Mouse (Mus musculus): ENCODE results near the gene Slc29a2. TPM values are rescaled to one million over a fixed set of nuclear protein-coding genes. Genes with fewer than 3 reads are reported as not detected.
A peak's percentile ranks its signal among the peaks of the same experiment; 100 is the strongest.
"Not testable (repeated sequence)": the region's sequence is repeated elsewhere in the genome, so short reads cannot be mapped to it uniquely, and the experiment has no call there.

Slc29a2 gene
- 1 to 10 TPM; 4.3 to 6.9 TPM for total RNA-seq (2021)
- polyA plus RNA-seq (2012; rRNA removed), result 12.6 and 13.4 TPM in 2 replicates
- long read RNA-seq, transcript Slc29a2-204 (12 exons, 2,619 nt), result major isoform, 5 of 7 reads
- long read RNA-seq, partial matches to known transcripts, result 1 of 7 reads
- long read RNA-seq, other reads (novel, unspliced or antisense), result 1 of 7 reads

DNA sequence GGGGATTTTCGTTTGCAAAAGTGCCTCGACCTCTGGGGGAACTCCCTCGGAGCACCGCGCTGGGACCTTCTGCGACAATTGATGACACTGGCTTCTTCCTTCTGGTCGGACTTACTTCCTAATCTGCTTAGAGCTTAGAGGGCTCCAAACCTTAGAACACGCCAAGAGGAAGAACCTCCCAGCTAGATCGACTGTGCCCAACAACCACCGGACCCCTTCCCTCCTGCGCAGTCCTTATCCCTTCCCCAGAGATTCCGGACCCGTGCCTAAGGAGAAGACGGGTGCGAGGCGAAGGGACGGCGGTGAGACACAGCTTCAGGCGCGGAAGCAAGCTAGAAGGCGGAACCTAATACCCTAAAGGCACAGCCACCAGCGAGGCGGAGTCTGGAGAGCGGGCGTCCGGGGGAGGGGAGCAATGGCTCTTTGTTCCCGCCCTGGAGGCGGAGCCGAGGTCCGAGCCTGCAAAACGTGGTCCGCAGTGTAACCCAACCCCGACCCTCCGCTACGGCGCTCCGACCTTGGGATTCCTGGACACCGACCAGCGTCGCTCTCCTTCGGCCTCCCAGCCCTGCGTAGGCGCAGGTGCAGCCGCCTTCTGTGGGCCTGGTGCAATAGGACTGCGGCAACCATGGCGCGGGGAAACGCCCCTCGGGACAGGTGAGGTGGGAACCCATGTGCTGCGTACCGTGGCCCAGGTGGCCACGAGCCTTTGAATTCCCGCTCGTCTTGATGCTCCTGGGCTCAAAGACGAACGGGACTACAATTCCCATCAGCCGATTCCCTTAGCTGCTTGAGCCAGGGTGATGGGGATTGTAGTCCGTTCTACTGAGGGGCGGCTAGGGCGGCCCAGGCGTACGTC, at the start of gene Slc29a2:
Gene Slc29a2 (plus strand): TSS at position 240 of the 859 bp plus-strand sequence.
- DNase-seq, result peak; percentile 97

DNA sequence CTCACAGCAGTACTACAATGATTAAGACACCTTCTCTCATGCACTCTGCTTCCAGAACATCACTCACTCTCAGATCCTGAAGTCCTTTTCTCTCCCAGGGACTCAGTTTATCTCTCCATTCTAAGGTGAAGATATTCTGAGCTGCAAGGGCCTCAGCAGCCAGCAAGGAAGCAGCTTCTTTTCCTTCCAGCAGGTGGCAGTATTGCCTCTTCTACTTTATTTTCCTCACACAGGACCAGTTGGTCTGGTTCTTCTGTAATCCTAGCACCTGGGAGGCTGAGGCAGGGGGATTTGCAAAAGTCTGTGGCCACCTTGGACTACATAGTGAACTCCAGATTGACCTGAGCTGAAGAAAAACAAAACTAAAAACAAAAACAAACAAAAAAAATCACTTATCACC, 41.9 kb upstream of the Slc29a2 start:
- DNase-seq, result peak; percentile 42

DNA sequence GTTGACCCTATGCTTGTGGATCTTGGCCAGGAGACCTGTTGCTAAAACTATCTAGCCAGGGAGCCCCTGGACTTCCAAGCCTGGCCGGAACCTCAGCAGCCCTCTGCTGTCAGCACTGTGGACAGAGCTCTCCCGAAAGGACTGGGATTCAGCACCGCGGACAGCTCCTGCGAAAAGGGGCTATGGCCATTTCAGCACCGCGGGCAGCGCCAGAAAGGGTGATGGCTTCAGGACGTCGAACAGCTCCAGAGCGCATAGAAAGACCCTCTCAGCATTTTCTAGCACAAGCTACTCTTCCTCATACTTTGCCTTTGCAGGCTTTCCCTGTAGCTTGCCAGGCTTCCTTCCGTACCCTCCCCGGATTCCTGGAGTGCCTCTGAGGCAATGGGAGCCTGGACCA, 34.6 kb upstream of the Slc29a2 start:
- peak; percentile 89 for DNase-seq

DNA sequence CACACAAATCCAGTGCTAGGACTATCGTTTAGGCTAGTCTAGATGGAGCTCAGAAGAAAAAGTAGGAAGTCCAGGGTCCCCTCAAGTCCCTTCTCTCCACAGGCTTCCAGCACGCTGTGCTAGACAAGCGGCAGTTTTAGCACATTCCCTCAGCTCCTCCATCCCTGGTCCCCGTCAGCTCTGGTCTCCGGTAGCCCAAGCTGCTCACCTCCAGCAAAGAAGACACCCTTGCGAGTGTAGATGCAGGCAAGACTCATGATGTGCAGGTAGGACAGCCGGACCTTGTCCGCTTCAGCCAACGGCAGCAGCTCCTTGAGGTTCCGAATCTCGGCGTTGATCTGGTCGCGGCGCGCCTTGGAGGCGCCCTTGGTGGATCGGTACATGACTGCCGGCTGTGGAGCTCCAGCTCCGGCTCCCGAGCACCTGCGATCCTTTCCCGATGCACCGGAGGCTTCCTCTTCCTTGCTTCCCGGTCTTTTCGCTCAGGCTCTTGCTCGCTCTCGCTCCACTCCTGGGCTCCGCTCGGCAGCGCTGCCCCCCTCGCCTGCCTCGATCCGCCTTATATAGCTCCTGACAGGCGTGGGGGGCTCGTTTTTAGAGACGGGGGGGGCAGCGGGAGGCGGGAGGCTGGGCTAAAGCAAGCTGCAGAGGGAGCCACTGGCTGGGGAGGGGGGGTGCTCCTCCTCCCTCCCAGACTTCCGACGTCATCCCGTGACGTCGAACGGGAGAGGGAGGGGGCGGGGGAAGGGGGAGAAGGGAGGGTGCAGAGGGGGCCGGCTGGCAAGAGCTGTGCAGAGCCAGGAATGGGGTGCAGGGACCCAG, 34.0 kb upstream of the Slc29a2 start:
- no peak for DNase-seq

DNA sequence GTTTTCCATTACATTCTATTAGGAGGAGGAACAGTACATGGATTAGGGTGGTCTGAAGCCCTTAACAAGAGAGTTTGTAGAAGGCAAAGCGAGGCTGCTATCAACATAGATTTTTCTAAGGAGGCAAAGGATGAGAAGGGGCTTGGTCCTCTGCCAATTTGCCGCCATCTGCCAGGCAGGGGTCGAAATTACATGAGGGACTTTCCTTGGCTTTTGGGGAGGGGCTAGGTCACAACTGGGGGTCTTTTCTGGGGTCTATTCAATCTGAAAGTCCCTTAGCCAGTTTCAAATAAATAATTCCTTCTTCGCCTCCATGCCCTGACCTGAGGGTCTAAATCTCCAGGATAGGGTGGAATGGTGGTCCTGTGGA, 33.4 kb upstream of the Slc29a2 start, which contains the start of gene Npas4:
Gene Npas4 (minus strand): TSS at position 61 of the 370 bp plus-strand sequence.
- DNase-seq, result no peak

DNA sequence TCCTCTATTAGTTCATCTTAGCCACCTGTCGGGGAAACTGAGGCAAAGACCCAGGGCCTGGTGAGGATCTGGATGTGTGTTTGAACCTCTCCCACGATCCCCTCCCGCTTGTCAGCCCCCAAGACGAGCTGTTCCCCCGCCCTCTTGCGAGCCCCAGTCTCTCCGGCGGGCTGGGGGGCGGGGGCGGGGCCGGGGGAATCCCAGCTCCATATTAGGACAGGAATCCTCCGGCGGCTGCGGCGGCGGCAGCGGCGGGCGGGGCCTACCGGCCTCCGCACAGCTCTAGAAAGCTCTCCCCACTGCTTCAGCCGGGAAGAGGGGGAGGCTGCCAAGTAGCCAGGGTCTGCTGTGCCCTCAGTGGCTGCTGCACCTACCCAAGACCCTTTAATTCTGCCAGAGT, 32.9 kb upstream of the Slc29a2 start:
- no peak for DNase-seq

DNA sequence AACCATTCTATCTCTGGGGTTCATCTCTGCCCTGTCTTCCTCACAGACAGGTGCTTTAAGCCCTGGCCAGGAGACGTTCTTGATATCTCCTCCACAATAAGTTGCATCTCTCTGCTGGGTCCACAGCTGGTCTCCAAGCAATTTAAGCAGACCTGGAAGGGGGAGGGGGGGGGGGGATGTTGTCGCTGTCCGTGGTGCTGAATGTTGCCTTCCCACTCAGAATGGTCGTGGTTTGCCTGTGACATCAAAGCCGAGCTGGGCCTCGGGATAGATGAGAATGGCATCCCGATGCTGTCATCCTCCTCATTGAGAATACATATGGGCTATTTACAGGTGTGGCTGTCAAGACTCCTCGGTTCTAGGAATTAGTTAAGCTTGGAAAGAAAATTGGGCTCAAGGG, 31.3 kb upstream of the Slc29a2 start:
- no peak for DNase-seq

DNA sequence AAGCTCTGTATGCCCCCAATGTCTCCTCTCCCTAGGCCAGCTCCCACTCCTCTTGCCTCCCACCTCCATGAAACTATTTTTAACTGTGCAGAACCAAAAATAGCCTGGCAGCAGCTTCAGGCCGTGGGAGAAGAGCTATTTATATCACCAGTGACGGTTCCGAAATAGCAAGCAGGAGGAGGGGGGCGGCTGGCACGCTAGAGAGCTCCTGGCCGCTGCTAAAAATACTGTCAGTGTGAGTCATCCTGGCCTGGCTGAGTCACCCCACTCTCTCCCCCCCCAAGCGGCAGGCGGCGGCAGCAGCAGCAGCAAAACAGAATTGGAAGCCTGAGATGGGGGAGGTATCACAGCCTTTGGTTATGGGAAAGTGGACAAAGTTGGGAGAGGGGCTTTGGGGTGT, 30.8 kb upstream of the Slc29a2 start:
- DNase-seq, result peak; percentile 92

DNA sequence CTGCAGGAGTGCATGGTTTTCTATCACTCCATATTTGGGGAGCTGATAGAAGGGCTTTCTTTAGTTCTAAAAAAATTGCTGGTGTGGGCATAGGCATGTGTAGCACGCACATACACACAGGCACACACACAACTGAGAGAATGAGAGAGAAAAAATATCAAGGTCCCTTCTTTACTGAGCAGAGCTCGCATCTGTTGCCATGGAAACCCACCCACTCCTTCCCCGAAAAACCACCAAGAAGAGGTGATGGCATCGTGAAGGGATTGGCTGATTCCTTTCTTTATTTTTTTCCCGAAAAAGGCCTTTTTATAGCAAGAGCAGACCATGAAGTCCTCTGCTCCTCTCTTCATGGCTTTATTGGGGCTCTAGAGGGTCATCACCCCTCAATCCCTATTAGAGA, 29.6 kb upstream of the Slc29a2 start:
- DNase-seq, result no peak

DNA sequence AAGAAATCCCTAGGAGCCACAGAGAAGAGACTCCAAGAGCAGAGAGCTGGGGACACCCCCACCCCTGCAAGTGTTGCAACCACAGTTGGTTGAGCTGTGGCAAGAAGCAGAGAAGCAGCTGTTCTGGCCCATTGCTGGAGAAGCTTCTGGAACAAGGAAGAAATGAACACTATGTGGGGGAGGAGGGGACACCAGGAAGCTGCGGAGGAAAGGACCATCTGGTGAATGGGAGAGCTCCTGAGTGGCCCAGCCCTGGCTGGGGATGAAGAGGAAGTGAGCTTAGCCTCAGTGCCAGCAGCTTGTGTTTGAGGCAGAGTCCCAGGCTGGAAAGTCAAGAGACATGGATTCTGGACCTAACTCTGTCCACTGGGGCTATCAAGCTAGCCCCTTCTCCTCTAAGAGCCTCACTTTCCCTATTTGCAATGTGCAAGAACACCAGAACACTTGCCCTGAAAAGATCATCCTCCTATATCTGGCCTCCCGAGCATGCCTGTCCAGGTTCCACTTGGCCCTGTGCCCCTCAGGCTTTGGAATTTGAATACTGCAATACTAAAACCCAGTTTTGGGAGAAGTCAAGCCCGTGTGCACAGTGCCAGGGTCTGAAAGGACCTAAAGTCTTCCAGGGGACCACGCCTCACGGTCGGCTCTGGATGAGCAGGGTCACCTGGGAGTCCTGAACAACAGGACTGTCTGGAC, 24.1 kb upstream of the Slc29a2 start:
- no peak for DNase-seq

DNA sequence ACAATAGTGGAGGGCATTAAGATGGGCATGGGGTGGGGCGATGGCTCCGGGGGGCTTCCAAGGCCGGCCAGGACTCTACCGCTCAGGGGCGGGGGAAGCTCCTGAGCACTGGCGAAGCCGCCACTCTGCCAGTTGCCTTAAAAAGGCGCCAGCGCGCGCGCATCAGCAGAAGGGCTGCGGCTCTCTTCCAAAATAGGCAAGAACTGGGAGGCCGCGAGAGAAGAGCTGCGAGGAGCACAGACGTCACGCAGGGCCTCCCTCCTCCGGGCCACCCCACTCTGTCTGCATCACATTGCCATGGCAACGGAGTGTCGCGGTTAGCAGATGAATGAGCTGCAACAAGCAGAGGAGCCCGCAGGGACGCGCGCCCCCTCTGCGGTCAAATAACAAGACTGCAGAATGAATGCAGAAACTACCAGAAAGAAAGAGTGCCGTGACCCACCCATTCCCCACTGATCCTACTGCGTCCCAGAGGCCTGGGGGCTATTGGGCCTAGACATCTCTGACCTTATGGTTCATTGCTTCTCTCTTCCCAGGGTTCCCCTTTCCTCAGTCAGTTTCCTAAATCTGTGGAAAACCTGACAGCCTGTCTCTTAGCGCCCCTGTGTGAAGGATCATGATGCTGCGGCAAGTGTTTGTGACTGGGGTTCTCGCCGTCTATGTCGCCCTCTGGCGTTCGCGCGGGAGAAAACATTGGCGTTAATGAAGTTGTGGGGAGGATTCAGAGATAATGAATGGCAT, 21.8 kb upstream of the Slc29a2 start:
- DNase-seq, result peak; percentile 83

DNA sequence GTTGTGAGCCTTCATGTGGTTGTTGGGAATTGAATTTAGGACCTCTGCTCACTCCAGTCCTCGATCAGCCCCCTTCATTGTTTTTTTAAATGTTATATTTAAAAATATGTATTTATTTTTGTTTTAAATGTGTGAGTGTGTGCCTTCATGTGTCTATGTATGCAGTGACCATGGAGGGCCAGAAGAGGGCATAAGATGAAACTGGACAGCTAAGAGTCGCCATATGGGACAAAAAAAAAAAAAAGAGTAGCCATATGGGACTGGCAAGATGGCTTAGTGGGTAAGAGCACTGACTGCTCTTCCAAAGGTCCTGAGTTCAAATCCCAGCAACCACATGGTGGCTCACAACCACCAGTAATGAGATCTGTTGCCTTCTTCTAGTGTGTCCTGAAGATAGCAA, 20.0 kb upstream of the Slc29a2 start:
- DNase-seq, result not testable (repeated sequence)

DNA sequence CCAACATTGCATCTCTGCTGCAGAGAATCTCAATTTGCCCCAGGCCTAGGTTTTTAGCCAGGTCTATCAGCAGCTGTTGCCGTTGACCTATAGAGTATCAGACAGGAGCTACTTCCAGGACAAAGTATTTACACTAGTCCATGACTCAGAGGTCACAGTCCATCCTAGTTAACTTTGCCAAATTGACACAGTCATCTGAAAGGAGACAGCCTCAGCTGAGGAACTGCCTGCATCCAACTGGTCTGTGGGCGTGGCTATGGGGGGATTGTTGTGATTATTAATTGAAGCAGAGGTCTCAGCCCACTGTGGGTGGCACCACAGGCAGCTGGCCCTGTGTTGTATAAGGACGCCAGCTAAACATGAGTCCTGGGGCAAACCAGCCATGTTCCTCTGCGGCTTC, 18.7 kb upstream of the Slc29a2 start:
- no peak for DNase-seq

DNA sequence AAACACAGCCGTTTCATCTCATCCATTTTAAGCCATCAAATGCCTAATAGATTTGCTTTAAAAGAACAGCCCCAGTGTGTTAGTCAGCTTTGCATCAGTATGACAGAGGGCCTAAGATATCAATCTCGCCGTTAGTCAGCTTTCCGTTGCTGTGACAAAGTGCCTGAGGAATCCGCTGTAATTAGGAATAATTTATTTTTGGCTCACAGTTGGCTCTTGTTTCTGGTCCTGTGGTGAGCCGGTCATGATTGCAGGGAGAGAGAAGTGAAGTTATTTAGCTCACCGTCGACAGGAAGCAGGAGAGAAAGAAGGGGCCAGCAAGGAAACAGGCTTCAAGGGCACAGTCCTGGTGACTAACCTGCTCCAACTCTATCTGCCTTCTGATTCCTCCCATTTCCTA, 10.5 kb upstream of the Slc29a2 start:
- DNase-seq, result no peak

DNA sequence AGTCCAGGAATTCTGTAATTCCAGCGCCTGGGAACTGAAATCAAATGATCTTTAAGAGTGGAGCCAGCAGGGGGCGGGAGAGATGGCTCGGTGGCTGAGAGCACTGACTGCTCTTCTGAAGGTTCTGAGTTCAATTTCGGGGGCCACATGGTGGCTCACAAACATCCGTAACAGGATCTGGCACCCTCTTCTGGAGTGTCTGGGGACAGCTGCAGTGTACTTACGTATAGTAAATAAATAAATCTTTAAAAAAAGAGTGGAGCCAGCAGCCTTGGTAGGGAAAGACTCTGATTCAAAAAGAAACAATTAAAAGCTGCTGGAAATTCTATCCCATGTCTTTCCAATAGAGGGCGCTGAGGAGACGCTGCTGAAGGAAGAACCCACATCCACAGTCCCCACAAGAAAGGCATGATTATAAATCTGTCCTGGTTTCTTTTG, 8.7 kb upstream of the Slc29a2 start:
- DNase-seq, result peak; percentile 19

DNA sequence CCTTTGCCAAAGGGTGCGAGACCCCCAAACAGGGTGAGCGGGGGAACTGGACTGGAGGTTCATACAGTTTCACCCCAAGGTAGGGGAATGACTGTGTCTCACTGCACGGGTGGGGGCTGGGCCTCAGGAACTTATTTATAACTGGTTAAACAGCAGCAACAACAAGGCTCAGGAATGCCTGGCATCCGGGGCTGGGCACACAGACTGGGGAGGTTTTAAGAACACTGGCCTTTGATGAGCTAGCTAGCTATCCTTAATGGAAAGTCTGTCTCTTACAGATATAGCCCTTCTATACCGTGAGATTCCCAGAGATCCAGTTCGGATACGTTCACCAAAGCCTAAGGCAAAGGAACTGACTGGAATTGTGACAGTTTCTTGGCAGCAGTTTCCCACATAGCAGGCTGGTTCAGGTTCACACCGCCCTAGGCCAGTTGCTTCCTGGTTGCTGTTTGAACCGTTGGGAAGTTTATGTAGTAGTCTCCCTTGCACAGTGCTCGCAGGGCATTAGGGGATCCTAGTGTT, 7.4 kb upstream of the Slc29a2 start:
- DNase-seq, result no peak

DNA sequence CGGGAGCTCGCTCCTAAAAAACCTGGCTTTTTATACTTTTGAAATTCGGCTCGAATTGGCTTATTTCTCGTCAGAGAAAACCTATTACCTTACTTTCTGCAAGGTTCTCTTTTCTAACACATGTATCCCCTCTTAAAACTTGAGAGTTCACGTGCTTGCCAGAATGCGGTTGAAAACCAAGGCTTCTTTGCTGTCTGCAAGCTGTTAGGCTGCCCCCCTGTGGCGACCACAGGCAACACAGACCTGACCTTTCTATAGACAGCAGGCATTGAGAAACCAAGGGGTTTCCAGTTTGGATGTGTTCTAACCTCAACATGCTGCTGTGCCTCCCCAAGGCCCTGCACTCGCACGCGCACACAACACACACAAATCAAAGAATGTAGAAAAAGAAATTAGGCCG, 6.9 kb upstream of the Slc29a2 start:
- peak; percentile 66 for DNase-seq

DNA sequence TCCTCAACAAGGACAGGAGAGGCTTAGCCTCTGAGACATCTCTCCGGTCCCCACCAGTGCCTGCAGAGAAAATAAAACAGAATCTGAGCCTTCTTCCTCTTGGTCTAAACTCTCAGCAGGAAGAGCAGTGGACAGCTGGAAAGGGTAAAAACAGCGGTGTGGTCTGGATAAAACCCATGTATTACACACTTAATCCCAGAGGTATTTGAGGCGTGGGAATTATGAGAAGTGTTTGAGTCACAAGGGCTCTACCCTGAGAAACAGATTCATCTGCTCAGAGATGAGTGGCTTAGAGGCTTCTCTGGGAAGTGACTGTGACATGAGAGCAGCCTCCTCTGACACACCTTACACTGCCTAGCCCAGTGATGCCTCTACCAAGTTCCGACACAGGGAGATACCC, 6.0 kb upstream of the Slc29a2 start:
- DNase-seq, result no peak

DNA sequence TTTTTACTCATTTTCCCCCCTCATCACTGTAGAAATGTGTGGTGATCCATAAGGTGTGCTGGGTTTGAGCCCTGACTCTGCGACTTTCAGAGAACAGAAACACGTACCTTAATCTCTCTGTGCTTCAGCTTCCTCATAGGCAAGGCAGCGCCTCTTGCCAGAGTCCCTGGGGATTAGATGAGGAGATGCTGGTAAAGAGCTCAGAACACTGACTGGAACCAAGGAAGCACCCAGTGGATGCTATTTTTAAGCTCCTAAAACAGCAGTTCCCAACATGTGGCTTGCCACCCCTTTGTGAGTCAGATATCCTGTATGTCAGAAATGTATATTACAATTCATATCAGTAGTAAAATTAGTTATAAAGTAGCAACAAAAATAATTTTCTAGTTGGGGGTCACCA, 5.5 kb upstream of the Slc29a2 start:
- no peak for DNase-seq

DNA sequence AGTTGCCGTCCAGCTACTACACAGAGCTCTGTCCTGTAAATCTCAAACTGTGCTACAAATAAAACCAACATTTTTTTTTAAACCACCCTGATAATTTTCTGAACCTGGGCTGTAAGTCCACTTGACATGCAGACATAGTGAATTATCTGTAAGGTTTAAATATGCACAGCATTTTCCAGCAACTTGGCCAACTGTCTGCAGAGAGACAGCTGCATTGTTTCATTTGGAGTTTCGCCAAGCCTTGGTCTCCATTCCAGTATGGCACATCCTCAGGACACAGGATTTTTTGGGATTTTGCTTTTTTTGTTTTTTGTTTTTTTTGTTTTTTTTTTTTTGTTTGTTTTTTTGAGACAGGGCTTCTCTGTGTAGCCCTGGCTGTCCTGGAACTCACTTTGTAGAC, 2.2 kb upstream of the Slc29a2 start:
- DNase-seq, result no peak

DNA sequence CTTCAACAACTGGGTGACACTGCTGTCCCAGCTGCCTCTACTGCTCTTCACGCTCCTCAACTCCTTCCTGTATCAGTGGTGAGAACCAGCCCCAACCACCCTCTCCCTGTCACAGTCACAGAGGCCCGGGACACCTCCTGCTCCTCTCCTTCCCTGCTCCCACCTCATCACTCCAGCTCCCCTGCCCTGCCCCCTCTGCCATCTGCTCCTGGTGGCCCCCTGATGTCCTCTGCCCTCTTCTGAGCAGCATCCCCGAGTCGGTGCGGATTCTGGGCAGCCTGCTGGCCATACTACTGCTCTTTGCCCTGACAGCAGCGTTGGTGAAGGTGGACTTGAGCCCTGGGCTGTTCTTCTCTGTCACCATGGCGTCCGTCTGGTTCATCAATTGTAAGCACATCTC, 2.5 kb downstream of the Slc29a2 start:
- DNase-seq, result no peak

All from adrenal gland, adult 2 months (tissue).